Mouse (Mus musculus): ENCODE data around the gene Hist1h4k. TPM values are rescaled to one million over a fixed set of nuclear protein-coding genes. Genes with fewer than 3 reads are reported as not detected.

The Hist1h4k gene
- polyA plus RNA-seq (2021; fragmentation: Nextera tagmentation): 3.9 and 4.5 TPM in 2 replicates
- long read RNA-seq, experiment 1, partial matches to known transcripts: 0 of 2 reads
- long read RNA-seq, experiment 1, other reads (novel, unspliced or antisense): 0 of 2 reads
- long read RNA-seq, experiment 2, partial matches to known transcripts: 0 of 1 reads
- long read RNA-seq, experiment 2, other reads (novel, unspliced or antisense): 0 of 1 reads

DNA sequence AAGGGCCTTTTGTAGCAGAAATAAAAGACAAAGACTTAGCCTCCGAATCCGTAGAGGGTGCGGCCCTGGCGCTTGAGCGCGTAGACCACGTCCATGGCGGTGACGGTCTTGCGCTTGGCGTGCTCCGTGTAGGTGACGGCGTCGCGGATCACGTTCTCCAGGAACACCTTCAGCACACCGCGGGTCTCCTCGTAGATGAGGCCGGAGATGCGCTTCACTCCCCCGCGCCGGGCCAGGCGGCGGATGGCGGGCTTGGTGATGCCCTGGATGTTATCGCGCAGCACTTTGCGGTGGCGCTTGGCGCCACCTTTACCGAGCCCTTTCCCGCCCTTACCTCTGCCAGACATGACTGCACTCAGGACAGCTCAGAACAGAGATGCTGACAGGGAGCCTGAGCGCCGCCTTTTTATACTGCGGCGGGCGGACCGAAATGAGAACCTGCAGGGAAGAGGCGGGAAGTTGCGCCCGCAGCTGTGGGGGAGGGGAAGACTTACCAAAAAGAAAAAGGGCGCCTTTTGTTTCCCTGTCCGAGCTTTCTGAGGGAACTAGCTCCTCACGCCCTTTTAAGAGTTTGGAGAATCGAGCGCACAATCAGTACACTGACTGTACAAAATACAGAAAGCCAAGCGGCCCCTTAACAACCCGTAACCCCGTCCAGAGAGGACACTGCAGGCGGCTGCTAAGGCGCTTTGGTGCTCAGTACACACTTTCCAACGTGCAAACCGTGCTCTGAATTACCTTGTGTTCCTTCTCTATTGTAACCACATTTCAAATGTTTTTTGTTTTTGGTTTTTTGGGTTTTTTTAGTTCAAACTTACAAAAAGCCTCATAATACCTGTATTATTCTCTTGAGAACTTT is at the start of gene Hist1h4k:
Gene Hist1h4k, minus strand, starts transcription at position 347 of the 859 bp plus-strand sequence.

DNA sequence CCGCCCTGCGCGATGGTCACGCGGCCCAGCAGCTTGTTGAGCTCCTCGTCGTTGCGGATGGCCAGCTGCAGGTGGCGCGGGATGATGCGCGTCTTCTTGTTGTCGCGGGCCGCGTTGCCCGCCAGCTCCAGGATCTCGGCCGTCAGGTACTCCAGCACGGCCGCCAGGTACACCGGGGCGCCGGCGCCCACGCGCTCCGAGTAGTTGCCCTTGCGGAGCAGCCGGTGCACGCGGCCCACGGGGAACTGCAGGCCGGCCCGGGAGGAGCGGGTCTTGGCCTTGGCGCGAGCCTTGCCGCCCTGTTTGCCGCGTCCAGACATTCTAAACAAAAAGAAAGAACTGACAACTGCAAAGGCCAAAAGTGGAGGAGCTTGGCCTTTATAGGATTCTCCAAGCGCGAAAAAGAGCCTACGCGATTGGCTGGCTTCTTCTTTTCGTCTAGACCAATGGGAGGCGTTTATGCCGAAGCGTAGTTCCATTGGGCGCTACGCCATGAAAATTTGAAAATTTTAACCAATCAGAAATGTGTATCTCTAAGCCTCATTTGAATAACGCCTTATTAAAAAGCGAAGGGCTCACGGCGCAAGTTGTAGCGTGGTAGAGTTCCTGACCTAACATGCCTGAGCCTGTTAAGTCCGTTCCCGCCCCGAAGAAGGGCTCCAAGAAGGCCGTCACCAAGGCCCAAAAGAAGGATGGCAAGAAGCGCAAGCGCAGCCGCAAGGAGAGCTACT is 36.8 kb upstream of the Hist1h4k start, which contains the start of the genes Hist1h2an and Hist1h2bp:
Gene Hist1h2an, minus strand, starts transcription at position 320 of the 731 bp plus-strand sequence.
Gene Hist1h2bp, plus strand, starts transcription at position 563 of the 731 bp plus-strand sequence.

DNA sequence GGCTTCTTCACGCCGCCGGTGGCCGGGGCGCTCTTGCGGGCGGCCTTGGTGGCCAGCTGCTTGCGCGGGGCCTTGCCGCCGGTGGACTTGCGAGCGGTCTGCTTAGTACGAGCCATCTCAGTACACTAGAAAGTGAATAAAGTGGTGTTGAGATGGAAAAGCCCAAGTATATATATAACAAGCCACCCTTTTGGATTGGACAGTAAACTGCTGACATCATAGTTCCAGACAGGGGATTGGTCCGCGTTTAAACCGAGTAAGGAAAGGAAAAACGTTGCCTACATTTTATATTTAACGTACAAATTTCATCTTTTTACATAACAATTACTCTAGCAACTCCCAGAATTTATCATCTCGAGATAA is 32.9 kb upstream of the Hist1h4k start, which contains the start of gene Hist1h3i:
Gene Hist1h3i, minus strand, starts transcription at position 116 of the 363 bp plus-strand sequence.

DNA sequence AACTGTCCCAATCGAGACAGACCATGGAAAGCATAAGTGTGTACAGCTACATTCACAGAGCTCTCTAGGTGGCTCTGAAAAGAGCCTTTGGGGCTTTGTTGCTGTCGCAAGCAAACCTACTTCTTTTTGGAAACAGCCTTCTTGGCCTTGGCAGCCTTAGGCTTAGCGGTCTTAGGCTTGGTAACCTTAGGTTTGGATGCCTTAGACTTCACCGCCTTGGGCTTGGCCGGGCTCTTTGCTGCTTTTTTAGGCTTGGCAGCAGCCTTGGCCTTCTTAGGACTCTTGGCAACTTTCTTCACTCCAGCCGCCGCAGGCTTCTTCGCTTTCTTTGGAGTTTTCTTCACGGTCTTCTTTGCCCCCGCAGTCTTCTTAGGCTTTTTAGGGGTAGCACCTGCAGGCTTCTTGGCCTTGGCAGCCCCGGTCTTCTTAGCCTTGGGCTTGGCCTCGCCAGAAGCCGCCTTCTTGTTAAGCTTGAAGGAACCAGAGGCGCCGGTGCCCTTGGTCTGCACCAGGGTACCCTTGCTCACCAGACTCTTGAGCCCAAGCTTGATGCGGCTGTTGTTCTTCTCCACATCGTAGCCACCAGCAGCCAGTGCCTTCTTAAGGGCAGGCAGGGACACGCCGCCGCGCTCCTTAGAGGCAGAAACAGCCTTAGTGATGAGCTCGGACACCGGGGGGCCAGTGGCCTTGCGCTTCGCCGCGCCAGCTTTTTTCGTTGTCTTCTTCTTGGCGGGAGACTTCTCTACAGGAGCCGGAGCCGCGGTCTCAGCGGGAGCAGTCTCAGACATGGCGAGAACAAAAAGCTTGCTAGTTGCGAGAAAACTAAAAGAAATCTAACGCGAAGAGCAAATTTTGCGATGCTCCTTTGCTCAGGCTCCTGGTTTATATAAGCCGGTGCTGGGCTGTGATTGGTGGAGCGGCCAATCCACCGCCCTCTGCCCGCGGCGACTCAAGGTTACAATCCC is 29.7 kb upstream of the Hist1h4k start, which contains the start of gene Hist1h1b:
Gene Hist1h1b, minus strand, starts transcription at position 859 of the 965 bp plus-strand sequence.

DNA sequence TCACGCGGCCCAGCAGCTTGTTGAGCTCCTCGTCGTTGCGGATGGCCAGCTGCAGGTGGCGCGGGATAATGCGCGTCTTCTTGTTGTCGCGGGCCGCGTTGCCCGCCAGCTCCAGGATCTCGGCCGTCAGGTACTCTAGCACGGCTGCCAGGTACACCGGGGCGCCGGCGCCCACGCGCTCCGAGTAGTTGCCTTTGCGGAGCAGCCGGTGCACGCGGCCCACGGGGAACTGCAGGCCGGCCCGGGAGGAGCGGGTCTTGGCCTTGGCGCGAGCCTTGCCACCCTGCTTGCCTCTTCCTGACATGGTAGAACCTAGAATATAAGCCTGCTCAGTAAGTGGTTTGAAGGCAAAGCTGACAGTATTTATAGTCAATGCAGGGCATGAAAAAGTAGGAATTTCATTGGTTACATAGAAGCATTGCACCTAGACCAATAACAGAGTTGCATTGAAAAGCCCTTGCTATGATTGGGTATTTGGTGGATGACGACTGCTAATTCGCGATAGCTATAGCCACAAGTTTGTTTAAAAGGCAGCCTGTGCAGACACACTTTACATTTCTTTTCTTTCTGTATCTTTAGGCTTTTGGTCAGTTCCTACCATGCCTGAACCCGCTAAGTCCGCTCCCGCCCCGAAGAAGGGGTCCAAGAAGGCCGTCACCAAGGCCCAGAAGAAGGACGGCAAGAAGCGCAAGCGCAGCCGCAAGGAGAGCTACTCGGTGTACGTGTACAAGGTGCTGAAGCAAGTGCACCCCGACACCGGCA is 3.4 kb upstream of the Hist1h4k start, which contains the start of the genes Hist1h2ak and Hist1h2bn:
Gene Hist1h2ak, minus strand, starts transcription at position 304 of the 762 bp plus-strand sequence.
Gene Hist1h2bn, plus strand, starts transcription at position 600 of the 762 bp plus-strand sequence.

DNA sequence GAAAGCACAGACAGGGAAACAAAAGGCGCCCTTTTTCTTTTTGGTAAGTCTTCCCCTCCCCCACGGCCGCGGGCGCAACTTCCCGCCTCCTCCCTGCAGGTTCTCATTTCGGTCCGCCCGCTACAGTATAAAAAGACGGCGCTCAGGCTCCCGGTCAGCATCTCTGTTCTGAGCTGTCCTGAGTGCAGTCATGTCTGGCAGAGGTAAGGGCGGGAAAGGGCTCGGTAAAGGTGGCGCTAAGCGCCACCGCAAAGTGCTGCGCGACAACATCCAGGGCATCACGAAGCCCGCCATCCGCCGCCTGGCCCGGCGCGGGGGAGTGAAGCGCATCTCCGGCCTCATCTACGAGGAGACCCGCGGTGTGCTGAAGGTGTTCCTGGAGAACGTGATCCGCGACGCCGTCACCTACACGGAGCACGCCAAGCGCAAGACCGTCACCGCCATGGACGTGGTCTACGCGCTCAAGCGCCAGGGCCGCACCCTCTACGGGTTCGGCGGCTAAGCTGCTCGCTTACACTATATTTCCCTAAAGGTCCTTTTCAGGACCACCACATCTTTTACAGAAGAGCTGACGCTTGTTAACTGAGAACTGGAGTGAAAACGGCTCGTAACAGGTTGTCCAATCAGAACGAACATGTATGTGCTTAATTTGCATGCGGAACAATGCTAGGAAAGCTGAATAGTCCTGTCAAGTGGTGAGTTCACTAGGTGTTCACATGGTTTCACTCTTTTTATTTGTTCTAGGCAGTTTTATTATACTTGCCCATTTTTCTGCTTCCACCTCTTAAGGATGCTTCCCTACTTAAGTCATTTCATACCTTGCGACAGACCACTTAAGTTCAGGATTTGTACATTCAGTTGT is 15.2 kb downstream of the Hist1h4k start, which contains the start of gene Hist1h4j:
Gene Hist1h4j, plus strand, starts transcription at position 159 of the 862 bp plus-strand sequence.

DNA sequence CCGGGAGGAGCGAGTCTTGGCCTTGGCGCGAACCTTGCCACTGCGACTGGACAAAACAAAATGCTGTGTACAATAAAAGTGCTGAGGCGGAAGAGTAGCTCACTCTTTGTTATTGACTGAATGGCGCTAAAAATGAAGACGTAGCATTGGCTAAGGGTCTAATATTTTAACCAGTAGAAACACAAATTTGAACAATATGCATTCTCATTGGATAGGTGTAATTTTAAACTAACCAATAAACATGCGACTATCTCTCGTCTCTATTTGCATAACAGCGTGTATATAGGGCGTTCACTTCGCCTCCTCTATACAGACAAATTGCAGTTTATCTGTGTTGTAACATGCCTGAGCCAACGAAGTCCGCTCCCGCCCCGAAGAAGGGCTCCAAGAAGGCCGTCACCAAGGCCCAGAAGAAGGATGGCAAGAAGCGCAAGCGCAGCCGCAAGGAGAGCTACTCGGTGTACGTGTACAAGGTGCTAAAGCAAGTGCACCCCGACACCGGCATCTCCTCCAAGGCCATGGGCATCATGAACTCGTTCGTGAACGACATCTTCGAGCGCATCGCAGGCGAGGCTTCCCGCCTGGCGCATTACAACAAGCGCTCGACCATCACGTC is 28.4 kb downstream of the Hist1h4k start, which contains the start of gene Hist1h2bm:
Gene Hist1h2bm, plus strand, starts transcription at position 288 of the 616 bp plus-strand sequence.

DNA sequence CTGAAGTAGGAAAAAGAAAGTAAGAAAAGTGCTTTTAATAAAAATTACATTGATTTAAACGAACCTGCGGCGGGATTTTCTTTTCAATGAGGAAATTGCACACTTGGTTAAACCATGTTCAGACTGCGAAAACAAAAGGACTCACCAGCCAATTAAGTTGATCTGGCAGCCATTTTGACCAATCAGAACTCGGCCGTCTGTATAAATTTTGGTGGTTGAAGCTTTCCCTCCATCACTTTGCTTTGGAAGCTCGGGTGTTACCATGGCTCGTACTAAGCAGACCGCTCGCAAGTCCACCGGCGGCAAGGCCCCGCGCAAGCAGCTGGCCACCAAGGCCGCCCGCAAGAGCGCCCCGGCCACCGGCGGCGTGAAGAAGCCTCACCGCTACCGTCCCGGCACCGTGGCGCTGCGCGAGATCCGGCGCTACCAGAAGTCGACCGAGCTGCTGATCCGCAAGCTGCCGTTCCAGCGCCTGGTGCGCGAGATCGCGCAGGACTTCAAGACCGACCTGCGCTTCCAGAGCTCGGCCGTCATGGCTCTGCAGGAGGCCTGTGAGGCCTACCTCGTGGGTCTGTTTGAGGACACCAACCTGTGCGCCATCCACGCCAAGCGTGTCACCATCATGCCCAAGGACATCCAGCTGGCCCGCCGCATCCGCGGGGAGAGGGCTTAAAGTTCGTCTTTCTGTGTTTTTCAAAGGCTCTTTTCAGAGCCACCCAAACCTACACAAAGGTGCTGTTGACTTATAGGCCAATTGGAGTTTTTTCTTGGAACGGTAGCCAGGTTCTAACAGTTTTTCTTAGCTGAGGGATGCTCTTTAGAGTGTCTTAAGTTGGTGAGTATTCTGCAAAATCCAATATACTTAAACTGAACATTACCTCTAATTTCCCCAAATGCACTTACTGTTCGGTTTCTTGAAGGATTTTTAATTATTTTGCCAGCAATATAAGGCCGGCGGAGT is 32.6 kb downstream of the Hist1h4k start, which contains the start of gene Hist1h3h:
Gene Hist1h3h, plus strand, starts transcription at position 263 of the 961 bp plus-strand sequence.

DNA sequence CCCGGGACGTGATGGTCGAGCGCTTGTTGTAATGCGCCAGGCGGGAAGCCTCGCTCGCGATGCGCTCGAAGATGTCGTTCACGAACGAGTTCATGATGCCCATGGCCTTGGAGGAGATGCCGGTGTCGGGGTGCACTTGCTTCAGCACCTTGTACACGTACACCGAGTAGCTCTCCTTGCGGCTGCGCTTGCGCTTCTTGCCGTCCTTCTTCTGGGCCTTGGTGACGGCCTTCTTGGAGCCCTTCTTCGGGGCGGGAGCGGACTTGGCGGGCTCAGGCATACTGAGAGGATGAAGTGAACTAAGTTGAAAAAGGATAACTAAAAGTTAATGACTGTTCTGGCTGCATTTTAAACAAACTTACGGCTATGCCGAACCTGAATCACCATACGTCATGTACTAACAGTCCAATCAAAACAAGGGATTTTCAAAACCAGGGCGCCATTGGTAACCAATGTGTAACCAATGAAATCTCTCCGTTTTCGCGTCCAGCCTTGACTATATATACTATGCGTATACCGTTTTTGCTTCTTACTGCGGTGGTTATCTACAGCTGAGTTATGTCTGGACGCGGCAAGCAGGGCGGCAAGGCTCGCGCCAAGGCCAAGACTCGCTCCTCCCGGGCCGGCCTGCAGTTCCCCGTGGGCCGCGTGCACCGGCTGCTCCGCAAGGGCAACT is 34.3 kb downstream of the Hist1h4k start, which contains the start of the genes Hist1h2bl and Hist1h2ai:
Gene Hist1h2bl, minus strand, starts transcription at position 280 of the 676 bp plus-strand sequence.
Gene Hist1h2ai, plus strand, starts transcription at position 559 of the 676 bp plus-strand sequence.

Small RNA genes within 50 kb of the gene (microRNA-seq; reads per million reads assigned to microRNA genes)
- gene Gm44346 (not detected), gene Gm44357 (not detected), gene Gm44367 (not detected), gene Gm44454 (not detected)

Other genes with a start within 250 kb of the Hist1h4k start
- gene Gm11273, start 249.1 kb downstream of the Hist1h4k start, polyA plus RNA-seq (2021; fragmentation: Nextera tagmentation): 13.0 and 13.4 TPM in 2 replicates
- 1.6 and 2.7 TPM in 2 replicates for gene Zkscan8, start 219.4 kb downstream of the Hist1h4k start, polyA plus RNA-seq (2021; fragmentation: Nextera tagmentation)
- 0.10 TPM in 1 of 2 replicates, not detected in the other for gene Olfr1366, start 207.7 kb downstream of the Hist1h4k start, polyA plus RNA-seq (2021; fragmentation: Nextera tagmentation)
- 0.06 TPM in 1 of 2 replicates, not detected in the other for gene Olfr1535, start 190.6 kb downstream of the Hist1h4k start, polyA plus RNA-seq (2021; fragmentation: Nextera tagmentation)
- not detected in 2 replicates for gene Olfr1364, start 168.7 kb downstream of the Hist1h4k start, polyA plus RNA-seq (2021; fragmentation: Nextera tagmentation)
- gene Olfr1362, start 136.5 kb downstream of the Hist1h4k start, polyA plus RNA-seq (2021; fragmentation: Nextera tagmentation): not detected in 2 replicates
- gene Olfr11, start 108.0 kb downstream of the Hist1h4k start, polyA plus RNA-seq (2021; fragmentation: Nextera tagmentation): not detected in 2 replicates
- not detected in 2 replicates for gene Olfr1361, start 87.1 kb downstream of the Hist1h4k start, polyA plus RNA-seq (2021; fragmentation: Nextera tagmentation)
- gene Olfr1360, start 73.1 kb downstream of the Hist1h4k start, polyA plus RNA-seq (2021; fragmentation: Nextera tagmentation): not detected in 2 replicates
- not detected in 2 replicates for gene Olfr1359, start 52.4 kb downstream of the Hist1h4k start, polyA plus RNA-seq (2021; fragmentation: Nextera tagmentation)
- 0.80 and 1.4 TPM in 2 replicates for gene Hist1h2bl, start 34.4 kb downstream of the Hist1h4k start, polyA plus RNA-seq (2021; fragmentation: Nextera tagmentation)
- 1.4 TPM in 1 of 2 replicates, not detected in the other for gene Hist1h2ai, start 34.1 kb downstream of the Hist1h4k start, polyA plus RNA-seq (2021; fragmentation: Nextera tagmentation)
- not detected in 2 replicates for gene Hist1h3h, start 32.8 kb downstream of the Hist1h4k start, polyA plus RNA-seq (2021; fragmentation: Nextera tagmentation)
- gene Hist1h2bm, start 28.5 kb downstream of the Hist1h4k start, polyA plus RNA-seq (2021; fragmentation: Nextera tagmentation): 0.44 TPM in 1 of 2 replicates, not detected in the other
- gene Hist1h4j, start 15.4 kb downstream of the Hist1h4k start, polyA plus RNA-seq (2021; fragmentation: Nextera tagmentation): 1.3 and 2.3 TPM in 2 replicates
- 1.2 TPM in 1 of 2 replicates, not detected in the other for gene Hist1h2ak, start 3.3 kb upstream of the Hist1h4k start, polyA plus RNA-seq (2021; fragmentation: Nextera tagmentation)
- gene Hist1h2bn, start 3.6 kb upstream of the Hist1h4k start, polyA plus RNA-seq (2021; fragmentation: Nextera tagmentation): 1.3 and 2.1 TPM in 2 replicates
- gene Hist1h1b, start 30.1 kb upstream of the Hist1h4k start, polyA plus RNA-seq (2021; fragmentation: Nextera tagmentation): 0.41 and 1.0 TPM in 2 replicates
- 1.8 and 4.4 TPM in 2 replicates for gene Hist1h3i, start 32.9 kb upstream of the Hist1h4k start, polyA plus RNA-seq (2021; fragmentation: Nextera tagmentation)
- gene Hist1h2an, start 36.7 kb upstream of the Hist1h4k start, polyA plus RNA-seq (2021; fragmentation: Nextera tagmentation): not detected in 2 replicates
- gene Hist1h2bp, start 37.0 kb upstream of the Hist1h4k start, polyA plus RNA-seq (2021; fragmentation: Nextera tagmentation): not detected in 2 replicates
- gene Hist1h2bq, start 59.7 kb upstream of the Hist1h4k start, polyA plus RNA-seq (2021; fragmentation: Nextera tagmentation): 1.3 and 1.5 TPM in 2 replicates
- not detected in 2 replicates for gene Hist1h2ao, start 60.0 kb upstream of the Hist1h4k start, polyA plus RNA-seq (2021; fragmentation: Nextera tagmentation)
- gene Hist1h4m, start 61.2 kb upstream of the Hist1h4k start, polyA plus RNA-seq (2021; fragmentation: Nextera tagmentation): 3.4 and 7.0 TPM in 2 replicates
- 2.8 and 2.9 TPM in 2 replicates for gene Hist1h4n, start 81.7 kb upstream of the Hist1h4k start, polyA plus RNA-seq (2021; fragmentation: Nextera tagmentation)
- 64.1 and 77.9 TPM in 2 replicates for gene Hist1h2ap, start 83.0 kb upstream of the Hist1h4k start, polyA plus RNA-seq (2021; fragmentation: Nextera tagmentation)
- 1.2 TPM in 1 of 2 replicates, not detected in the other for gene Hist1h2br, start 83.2 kb upstream of the Hist1h4k start, polyA plus RNA-seq (2021; fragmentation: Nextera tagmentation)
- 0.98 and 1.5 TPM in 2 replicates for gene Zfp184, start 194.6 kb upstream of the Hist1h4k start, polyA plus RNA-seq (2021; fragmentation: Nextera tagmentation)
- 0.09 TPM in 1 of 2 replicates, not detected in the other for gene Pom121l2, start 230.7 kb upstream of the Hist1h4k start, polyA plus RNA-seq (2021; fragmentation: Nextera tagmentation)